Mouse (Mus musculus): Measurements from ENCODE around the gene Ttll9.

- TF ChIP-seq CTCF (IDR thresholded peaks at IDR 0.05) (no peak), EP300 (IDR thresholded peaks at IDR 0.05; ENCODE audit: insufficient read depth, low read depth, low read length) (no peak), POLR2A (IDR thresholded peaks at IDR 0.05; ENCODE audit: insufficient read depth, low read depth, low read length) (no peak)
Observed at GRCm38 (mm10) chr2:152951065-152951849, 11.0 kb upstream of the Ttll9 start, which contains the start of gene Dusp15.
